Mouse (Mus musculus): Measurements from ENCODE around the gene Uggt1. TPM values are rescaled to one million over a fixed set of nuclear protein-coding genes. Genes with fewer than 3 reads are reported as not detected.
A peak's percentile ranks its signal among the peaks of the same experiment; 100 is the strongest.

Gene Uggt1
- polyA plus RNA-seq, 1 experiment from 2014 or later = 54.0 TPM

- DNase-seq (ENCODE audit: low spot score) = no peak
- Histone ChIP-seq H3K4me1 (replicated peaks) (peaks cover 35% of the 10 kb centered on the region), H3K27ac (peak overlapping the region; percentile 19; the same call in 1 of the 2 replicates), H3K4me3 (no peak overlapping the region), H3K27me3 (ENCODE audit: insufficient read depth, poor library complexity, severe bottlenecking) (no peaks in the 10 kb centered on the region), H3K36me3 (peaks cover 71% of the 10 kb centered on the region), H3K9me3 (no peaks in the 10 kb centered on the region)
- WGBS = 89% methylated on average over 4 of the region's 4 CpGs
Observed at GRCm38 (mm10) chr1:36090722-36091110, 153.8 kb downstream of the Uggt1 start.

Other genes starting within 250 kb of the Uggt1 start
- gene Hs6st1, start 176.3 kb downstream of the Uggt1 start, polyA plus RNA-seq (2016; fragmentation: Nextera tagmentation; extraction: Ambion mirVana) = 5.2 and 6.2 TPM in 2 replicates
- gene Neurl3, start 30.0 kb upstream of the Uggt1 start, polyA plus RNA-seq (2016; fragmentation: Nextera tagmentation; extraction: Ambion mirVana) = 0.30 and 0.31 TPM in 2 replicates
- 2.0 and 3.5 TPM in 2 replicates for gene Arid5a, start 63.0 kb upstream of the Uggt1 start, polyA plus RNA-seq (2016; fragmentation: Nextera tagmentation; extraction: Ambion mirVana)
- 44.5 and 47.0 TPM in 2 replicates for gene Kansl3, start 124.5 kb upstream of the Uggt1 start, polyA plus RNA-seq (2016; fragmentation: Nextera tagmentation; extraction: Ambion mirVana)
- gene Fer1l5, start 127.6 kb upstream of the Uggt1 start, polyA plus RNA-seq (2016; fragmentation: Nextera tagmentation; extraction: Ambion mirVana) = 1.2 and 1.6 TPM in 2 replicates
- 62.9 and 65.2 TPM in 2 replicates for gene Lman2l, start 200.6 kb upstream of the Uggt1 start, polyA plus RNA-seq (2016; fragmentation: Nextera tagmentation; extraction: Ambion mirVana)
- gene Cnnm4, start 226.9 kb upstream of the Uggt1 start, polyA plus RNA-seq (2016; fragmentation: Nextera tagmentation; extraction: Ambion mirVana) = 13.4 and 15.3 TPM in 2 replicates